Mouse (Mus musculus) forebrain, embryonic 13.5 days (tissue): ENCODE measurements around the gene Klhl21. TPM values are rescaled to one million over a fixed set of nuclear protein-coding genes. Genes with fewer than 3 reads are reported as not detected.

ENCODE experiments used
- ATAC-seq: fragments of 200-750 bp; cut with Nextera tagmentation; 2 replicates; pipeline ENCODE4 v1.8.0; 2017
- H3K27ac ChIP-seq: fragments of 300-500 bp; sonication (generic); 2 replicates; pipeline ENCODE4 v1.5.1; 2015; ENCODE audit warnings: inconsistent platforms, mild to moderate bottlenecking, moderate library complexity
- H3K27me3 ChIP-seq: fragments of 300-500 bp; sonication (generic); 2 replicates; pipeline ENCODE4 v1.6.1; 2015; ENCODE audit warnings: mild to moderate bottlenecking, inconsistent platforms
- H3K36me3 ChIP-seq: fragments of 300-500 bp; sonication (generic); 2 replicates; pipeline ENCODE4 v1.6.1; 2015; ENCODE audit warnings: mild to moderate bottlenecking, inconsistent platforms; ENCODE audit not compliant: poor library complexity, severe bottlenecking
- H3K4me1 ChIP-seq: fragments of 300-500 bp; sonication (generic); 2 replicates; pipeline ENCODE4 v1.6.1; 2015; ENCODE audit warnings: inconsistent platforms
- H3K4me2 ChIP-seq: fragments of 300-500 bp; sonication (generic); 2 replicates; pipeline ENCODE4 v1.6.1; 2015; ENCODE audit warnings: inconsistent platforms, mild to moderate bottlenecking, moderate library complexity
- H3K4me3 ChIP-seq: fragments of 300-500 bp; sonication (generic); 2 replicates; pipeline ENCODE4 v1.5.1; 2015; ENCODE audit warnings: mild to moderate bottlenecking, inconsistent platforms
- H3K9ac ChIP-seq: fragments of 300-500 bp; sonication (generic); 2 replicates; pipeline ENCODE4 v1.6.1; 2015; ENCODE audit warnings: mild to moderate bottlenecking, inconsistent platforms
- H3K9me3 ChIP-seq: fragments of 300-500 bp; sonication (generic); replicated peaks from 2 replicates; pipeline ENCODE4 v1.6.1; 2016; ENCODE audit warnings: inconsistent platforms
- WGBS: fragments of 180-500 bp; shearing (Covaris S2); methylation state at CpG from one replicate; pipeline ENCODE4 v1.1.7; 2015; 5-methylcytosine and 5-hydroxymethylcytosine counted together
- polyA plus RNA-seq: library from polyadenylated mRNA; unstranded; fragments of >200 nt; fragmentation: Nextera tagmentation; extraction: Ambion mirVana; gene quantifications from 2 replicates; pipeline ENCODE4 v1.2.1, GENCODE M21; 2015

Gene Klhl21
- polyA plus RNA-seq, result 2.7 and 3.0 TPM in 2 replicates

DNA sequence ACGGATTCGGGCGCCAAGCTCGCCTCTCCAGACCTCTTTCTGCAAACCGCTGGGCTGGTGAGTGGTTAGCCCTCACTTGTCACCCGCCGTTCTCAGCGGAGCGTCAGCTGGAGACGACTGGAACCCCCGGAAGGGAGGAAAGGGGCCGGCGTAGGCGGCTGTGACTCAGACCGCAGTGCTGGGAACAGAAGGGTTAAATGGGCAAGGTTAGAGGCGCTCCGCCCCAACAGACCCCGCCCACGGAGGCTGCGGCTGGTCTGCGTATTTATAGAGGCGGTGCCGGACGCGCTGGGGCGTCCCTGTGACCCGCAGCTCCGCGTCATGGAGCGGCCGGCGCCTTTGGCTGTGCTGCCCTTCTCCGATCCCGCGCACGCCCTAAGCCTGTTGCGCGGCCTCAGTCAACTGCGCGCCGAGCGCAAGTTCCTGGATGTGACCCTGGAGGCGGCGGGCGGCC, at the start of gene Klhl21:
Klhl21 (plus strand) TSS at position 182 of the 454 bp plus-strand sequence.
- peaks cover 38% of the 10 kb centered on the region for H3K4me1 ChIP-seq
- H3K27ac ChIP-seq, result peak within 1 kb of the TSS; percentile 55
- H3K27me3 ChIP-seq, result peaks cover 46% of the 10 kb centered on the region
- peak; percentile 91 for ATAC-seq
- H3K36me3 ChIP-seq, result no peaks in the 10 kb centered on the region
- WGBS, result under 1% methylated on average over 45 of the region's 45 CpGs
- H3K4me2 ChIP-seq, result peak within 1 kb of the TSS; percentile 99
- no peaks in the 10 kb centered on the region for H3K9me3 ChIP-seq
- H3K9ac ChIP-seq, result peak within 1 kb of the TSS; percentile 69
- peak within 1 kb of the TSS; percentile 70 for H3K4me3 ChIP-seq

- H3K36me3 ChIP-seq, result peaks cover 88% of the 10 kb centered on the region
- no peaks in the 10 kb centered on the region for H3K27me3 ChIP-seq
- no peaks in the 10 kb centered on the region for H3K4me1 ChIP-seq
- WGBS, result 93% methylated on average over 11 of the region's 11 CpGs
- no peak overlapping the region for H3K4me3 ChIP-seq
- H3K4me2 ChIP-seq, result no peak overlapping the region
- no peak overlapping the region for H3K27ac ChIP-seq
- ATAC-seq, result no peak
- H3K9ac ChIP-seq, result no peak overlapping the region
- no peaks in the 10 kb centered on the region for H3K9me3 ChIP-seq
These were observed 48.6 kb upstream of the Klhl21 start for GRCm38 (mm10) chr4:151959849-151960512.

- 96% methylated on average over 3 of the region's 3 CpGs for WGBS
These were observed 48.1 kb upstream of the Klhl21 start for GRCm38 (mm10) chr4:151960513-151960854.

GRCm38 (mm10) chr4:151962817-151963216, 45.8 kb upstream of the Klhl21 start:
- WGBS, result 89% methylated on average over 3 of the region's 3 CpGs
- no peak overlapping the region for H3K9ac ChIP-seq
- H3K4me2 ChIP-seq, result no peak overlapping the region
- H3K36me3 ChIP-seq, result peaks cover 68% of the 10 kb centered on the region
- H3K4me3 ChIP-seq, result no peak overlapping the region
- no peaks in the 10 kb centered on the region for H3K9me3 ChIP-seq
- no peak for ATAC-seq
- H3K27me3 ChIP-seq, result no peaks in the 10 kb centered on the region
- no peaks in the 10 kb centered on the region for H3K4me1 ChIP-seq
- H3K27ac ChIP-seq, result no peak overlapping the region; the same call in 1 of the 2 replicates

More at GRCm38 (mm10) chr4:151960513-151960854, 48.1 kb upstream of the Klhl21 start:
- H3K9ac ChIP-seq, result no peak overlapping the region
- no peak overlapping the region for H3K27ac ChIP-seq
- H3K4me2 ChIP-seq, result no peak overlapping the region
- H3K36me3 ChIP-seq, result peaks cover 87% of the 10 kb centered on the region
- no peak for ATAC-seq
- H3K4me3 ChIP-seq, result no peak overlapping the region
- no peaks in the 10 kb centered on the region for H3K27me3 ChIP-seq
- H3K4me1 ChIP-seq, result no peaks in the 10 kb centered on the region
- no peaks in the 10 kb centered on the region for H3K9me3 ChIP-seq

GRCm38 (mm10) chr4:151968204-151968921, 40.2 kb upstream of the Klhl21 start:
- Histone ChIP-seq H3K27ac (no peak overlapping the region), H3K4me3 (no peak overlapping the region), H3K27me3 (no peaks in the 10 kb centered on the region), H3K9me3 (no peaks in the 10 kb centered on the region), H3K4me1 (no peaks in the 10 kb centered on the region), H3K4me2 (no peak overlapping the region), H3K9ac (no peak overlapping the region), H3K36me3 (peaks cover 60% of the 10 kb centered on the region)
- 86% methylated on average over 26 of the region's 26 CpGs for WGBS
- ATAC-seq, result no peak

GRCm38 (mm10) chr4:151972221-151972967, 36.2 kb upstream of the Klhl21 start:
- peaks cover 73% of the 10 kb centered on the region for H3K36me3 ChIP-seq
- H3K4me3 ChIP-seq, result no peak overlapping the region
- H3K9ac ChIP-seq, result no peak overlapping the region
- no peak for ATAC-seq
- WGBS, result 67% methylated on average over 10 of the region's 10 CpGs
- H3K27ac ChIP-seq, result no peak overlapping the region
- H3K4me2 ChIP-seq, result no peak overlapping the region
- no peaks in the 10 kb centered on the region; the same call in 1 of the 2 replicates for H3K9me3 ChIP-seq
- H3K4me1 ChIP-seq, result no peaks in the 10 kb centered on the region
- no peaks in the 10 kb centered on the region for H3K27me3 ChIP-seq

- no peak overlapping the region for H3K27ac ChIP-seq
- H3K4me3 ChIP-seq, result no peak overlapping the region
- no peak for ATAC-seq
- H3K4me1 ChIP-seq, result no peaks in the 10 kb centered on the region
- H3K9ac ChIP-seq, result no peak overlapping the region
- H3K4me2 ChIP-seq, result no peak overlapping the region
- H3K9me3 ChIP-seq, result no peaks in the 10 kb centered on the region; the same call in 1 of the 2 replicates
- WGBS, result 95% methylated on average over 3 of the region's 3 CpGs
- H3K36me3 ChIP-seq, result peaks cover 75% of the 10 kb centered on the region
- H3K27me3 ChIP-seq, result no peaks in the 10 kb centered on the region
These were observed 33.2 kb upstream of the Klhl21 start for GRCm38 (mm10) chr4:151975441-151975840.

DNA sequence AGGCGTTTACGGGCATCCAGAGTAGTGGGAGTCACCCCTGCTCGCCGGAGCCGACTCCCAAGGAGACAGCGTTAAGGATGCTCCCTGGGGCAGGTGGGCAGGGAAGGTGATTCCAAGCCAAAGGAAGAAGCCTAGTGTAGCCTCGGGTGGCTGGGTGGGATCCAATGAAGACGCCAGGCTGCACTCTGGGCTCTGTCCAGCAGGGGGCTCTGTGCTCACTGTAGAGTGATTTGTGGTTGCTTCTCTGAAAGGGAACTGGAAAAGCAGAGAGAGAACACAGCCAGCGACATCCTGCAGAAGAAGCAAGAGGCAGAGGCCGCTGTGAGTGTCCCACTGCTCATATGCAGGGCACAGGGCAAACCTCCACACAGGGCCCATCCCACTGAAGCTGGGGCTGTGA, 30.9 kb upstream of the Klhl21 start:
- Histone ChIP-seq H3K9ac (no peak overlapping the region), H3K9me3 (no peaks in the 10 kb centered on the region; the same call in 1 of the 2 replicates), H3K4me3 (no peak overlapping the region), H3K4me1 (no peaks in the 10 kb centered on the region), H3K27me3 (no peaks in the 10 kb centered on the region), H3K4me2 (no peak overlapping the region), H3K27ac (no peak overlapping the region), H3K36me3 (peaks cover 77% of the 10 kb centered on the region)
- ATAC-seq, result peak; percentile 11; the same call in 1 of the 2 replicates
- 44% methylated on average over 10 of the region's 10 CpGs for WGBS

DNA sequence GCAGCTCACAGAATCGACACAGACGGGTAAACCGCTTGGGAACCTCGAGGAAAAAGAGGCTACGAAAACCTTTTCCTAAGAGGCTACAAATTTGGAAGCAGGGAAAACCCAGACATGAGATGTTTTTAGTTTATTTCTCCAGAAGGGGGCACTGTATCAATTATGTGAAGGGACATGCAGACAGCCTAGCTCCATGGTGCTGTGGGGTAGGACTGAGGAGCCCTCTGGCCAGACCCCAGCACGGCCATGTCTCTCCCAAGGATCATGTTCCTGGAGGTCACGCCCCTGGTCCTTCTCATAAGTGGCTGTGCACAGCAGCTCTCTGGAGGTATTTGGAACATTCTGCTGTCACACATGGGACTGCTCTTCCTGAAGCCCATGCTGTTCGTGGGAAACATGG, 27.9 kb upstream of the Klhl21 start:
- 84% methylated on average over 8 of the region's 8 CpGs for WGBS
- H3K4me2 ChIP-seq, result no peak overlapping the region
- H3K36me3 ChIP-seq, result peaks cover 74% of the 10 kb centered on the region
- H3K27me3 ChIP-seq, result no peaks in the 10 kb centered on the region
- no peaks in the 10 kb centered on the region for H3K4me1 ChIP-seq
- no peaks in the 10 kb centered on the region for H3K9me3 ChIP-seq
- H3K4me3 ChIP-seq, result no peak overlapping the region
- H3K27ac ChIP-seq, result no peak overlapping the region
- no peak for ATAC-seq
- H3K9ac ChIP-seq, result no peak overlapping the region

- H3K27me3 ChIP-seq, result no peaks in the 10 kb centered on the region
- H3K9ac ChIP-seq, result no peak overlapping the region
- no peaks in the 10 kb centered on the region for H3K9me3 ChIP-seq
- H3K36me3 ChIP-seq, result peaks cover 73% of the 10 kb centered on the region
- 7% methylated on average over 5 of the region's 5 CpGs for WGBS
- ATAC-seq, result peak; percentile 81
- H3K27ac ChIP-seq, result no peak overlapping the region
- no peak overlapping the region for H3K4me2 ChIP-seq
- H3K4me1 ChIP-seq, result peaks cover 6% of the 10 kb centered on the region; the same call in 1 of the 2 replicates
- no peak overlapping the region for H3K4me3 ChIP-seq
These were observed 27.2 kb upstream of the Klhl21 start for GRCm38 (mm10) chr4:151981363-151981762.

DNA sequence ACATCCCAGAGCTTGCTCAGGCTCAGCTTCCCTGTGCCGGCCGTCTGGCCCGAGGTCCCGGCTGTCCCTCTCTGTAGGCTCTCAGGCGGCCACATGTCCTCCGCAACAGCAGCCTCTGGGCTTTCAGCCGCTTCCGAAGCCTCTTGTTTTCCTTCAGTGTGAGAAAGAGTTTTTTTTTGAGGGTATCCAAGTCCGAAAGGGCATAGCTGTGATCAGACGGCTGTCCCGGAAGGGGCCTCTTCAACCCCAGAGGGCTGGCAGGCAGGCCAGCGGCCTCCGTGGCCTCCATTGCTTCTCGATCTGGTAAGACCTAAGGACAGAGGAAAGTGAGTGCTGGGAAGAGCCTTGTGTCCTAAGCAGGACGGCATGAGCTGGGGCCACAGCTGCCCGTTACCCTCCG, 25.6 kb upstream of the Klhl21 start:
- H3K9me3 ChIP-seq, result no peaks in the 10 kb centered on the region
- ATAC-seq, result no peak

GRCm38 (mm10) chr4:151983560-151983959, 25.0 kb upstream of the Klhl21 start:
- no peaks in the 10 kb centered on the region for H3K9me3 ChIP-seq
- H3K27ac ChIP-seq, result no peak overlapping the region
- no peak for ATAC-seq
- H3K4me2 ChIP-seq, result no peak overlapping the region
- H3K9ac ChIP-seq, result no peak overlapping the region
- H3K27me3 ChIP-seq, result no peaks in the 10 kb centered on the region
- peaks cover 26% of the 10 kb centered on the region for H3K4me1 ChIP-seq
- WGBS, result 31% methylated on average over 8 of the region's 9 CpGs
- peaks cover 61% of the 10 kb centered on the region for H3K36me3 ChIP-seq
- H3K4me3 ChIP-seq, result no peak overlapping the region

More for the DNA sequence above, 25.6 kb upstream of the Klhl21 start:
- Histone ChIP-seq H3K4me3 (no peak overlapping the region), H3K9ac (no peak overlapping the region), H3K27ac (no peak overlapping the region), H3K4me1 (peaks cover 23% of the 10 kb centered on the region), H3K4me2 (no peak overlapping the region), H3K27me3 (no peaks in the 10 kb centered on the region), H3K36me3 (peaks cover 64% of the 10 kb centered on the region)
- 67% methylated on average over 17 of the region's 17 CpGs for WGBS
